Mouse (Mus musculus) right cerebral cortex, adult 2 months (tissue): ENCODE measurements at regions not wholly inside any gene's neighbourhood (a gene's known extent, or its start where the extent isn't known, plus 50 kb on each side); places are given as distances from the start of the nearest gene placed in this dataset.

ENCODE experiments used
- DNase-seq, 2 experiments: peaks; one replicate each; pipeline ENCODE4 v3.0.0; 2021 to 2022; ENCODE audit warnings: low spot score in 2 of 2

GRCm38 (mm10) chr1:98192671-98193070, 97.2 kb upstream of the Pam start:
- DNase-seq, result no peak

GRCm38 (mm10) chr1:98192044-98192484, 96.6 kb upstream of the Pam start:
- DNase-seq, result peak; percentile 59 to 68

GRCm38 (mm10) chr1:98191331-98191730, 95.9 kb upstream of the Pam start:
- no peak for DNase-seq

GRCm38 (mm10) chr1:98190741-98191140, 95.3 kb upstream of the Pam start:
- peak; percentile 38 to 39 for DNase-seq

- peak; percentile 70 to 74 for DNase-seq
These were observed 94.6 kb upstream of the Pam start for GRCm38 (mm10) chr1:98189991-98190471.

- DNase-seq, result no peak
These were observed 84.9 kb upstream of the Pam start for GRCm38 (mm10) chr1:98180372-98180771.

- DNase-seq, result peak; percentile 49 to 60
These were observed 83.6 kb upstream of the Pam start for GRCm38 (mm10) chr1:98179030-98179429.

- DNase-seq, result no peak
These were observed 79.3 kb upstream of the Pam start for GRCm38 (mm10) chr1:98174811-98175132.

GRCm38 (mm10) chr1:98173907-98174810, 78.7 kb upstream of the Pam start:
- DNase-seq, result peak in 1 of 2 experiments; percentile 6

GRCm38 (mm10) chr1:98173431-98173830, 78.0 kb upstream of the Pam start:
- no peak for DNase-seq

- DNase-seq, result no peak
These were observed 75.8 kb upstream of the Pam start for GRCm38 (mm10) chr1:98171291-98171690.

- no peak for DNase-seq
These were observed 73.9 kb upstream of the Pam start for GRCm38 (mm10) chr1:98169352-98169751.

GRCm38 (mm10) chr1:98167800-98168199, 72.4 kb upstream of the Pam start:
- DNase-seq, result no peak

- no peak for DNase-seq
These were observed 67.1 kb upstream of the Pam start for GRCm38 (mm10) chr1:98162639-98162927.

GRCm38 (mm10) chr1:98161882-98162638, 66.6 kb upstream of the Pam start:
- no peak for DNase-seq

GRCm38 (mm10) chr1:98158969-98159368, 63.5 kb upstream of the Pam start:
- no peak for DNase-seq

- no peak for DNase-seq
These were observed 51.9 kb upstream of the Pam start for GRCm38 (mm10) chr1:98147361-98147760.
